Mouse (Mus musculus) frontal cortex, postnatal 25 days (tissue): ENCODE data around the gene Zfp423.

Source experiments
- DNase-seq, 2 experiments: peaks; one replicate each; pipeline ENCODE4 v3.0.0; 2022; ENCODE audit warnings: low spot score in 2 of 2

The Zfp423 gene

DNA sequence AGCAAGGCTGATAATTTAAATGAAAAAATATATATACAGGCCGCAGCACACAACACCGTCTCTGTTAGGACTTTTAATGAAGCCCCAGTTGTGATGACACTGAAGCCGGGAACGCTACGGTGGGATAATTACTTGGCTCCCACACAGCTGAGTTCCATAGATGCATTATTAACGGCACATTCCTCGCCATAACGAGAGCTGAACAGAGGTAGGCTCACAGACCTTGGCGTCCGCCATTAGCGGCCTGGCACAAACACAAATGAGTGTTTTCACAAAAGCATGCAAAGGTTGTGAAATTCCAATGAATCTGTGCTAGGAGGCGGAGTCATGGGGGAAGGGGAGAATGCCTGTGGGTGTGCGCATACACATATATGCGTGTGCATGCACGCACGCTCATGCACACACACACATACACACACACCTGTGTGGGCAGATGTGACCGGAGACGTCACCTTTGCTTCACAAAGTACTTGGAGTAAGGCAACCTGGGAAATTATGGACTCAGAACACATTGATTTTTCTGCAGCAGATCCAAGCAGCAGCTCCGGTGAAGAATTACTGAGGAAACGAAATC lies 214.2 kb downstream of the Zfp423 start:
- no peak for DNase-seq

DNA sequence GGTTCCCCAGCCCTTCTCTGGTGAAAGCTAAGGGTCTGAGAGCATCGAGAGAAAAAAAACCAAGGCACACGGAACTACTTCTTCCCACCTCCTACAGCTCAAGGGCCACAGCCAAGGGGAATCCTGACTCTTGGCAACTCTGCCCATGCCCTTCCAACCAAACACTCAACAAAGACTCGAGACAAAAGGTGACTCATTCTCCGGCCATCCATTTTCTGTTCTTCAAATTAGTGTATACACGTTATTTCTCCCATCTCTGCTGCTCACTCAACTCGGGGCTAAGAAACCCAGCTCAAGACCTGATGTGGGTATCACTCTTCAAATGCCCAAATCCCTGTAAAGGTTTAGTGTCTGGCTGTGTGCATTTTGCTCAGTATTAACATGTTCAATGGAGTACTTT lies 214.8 kb downstream of the Zfp423 start:
- DNase-seq = no peak

DNA sequence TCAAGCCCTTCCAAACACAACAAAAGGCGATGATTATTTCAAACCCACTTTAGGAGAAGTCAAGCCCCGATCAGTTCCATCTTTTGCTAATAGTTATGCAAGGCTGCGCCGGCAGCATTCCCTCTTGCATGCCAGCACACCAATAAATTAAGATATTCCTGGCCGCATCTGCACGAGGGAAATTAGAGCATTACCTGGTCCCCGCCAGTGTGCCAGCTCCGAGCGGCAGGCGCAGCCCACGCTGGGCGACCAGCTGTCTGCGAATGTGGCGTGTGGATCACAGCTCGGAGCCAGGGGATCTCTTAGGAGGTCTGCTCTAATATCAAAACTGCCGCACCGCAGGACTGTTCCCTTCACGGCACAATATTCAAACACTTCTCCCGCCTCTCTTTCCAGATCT lies 217.4 kb downstream of the Zfp423 start:
- DNase-seq = no peak

DNA sequence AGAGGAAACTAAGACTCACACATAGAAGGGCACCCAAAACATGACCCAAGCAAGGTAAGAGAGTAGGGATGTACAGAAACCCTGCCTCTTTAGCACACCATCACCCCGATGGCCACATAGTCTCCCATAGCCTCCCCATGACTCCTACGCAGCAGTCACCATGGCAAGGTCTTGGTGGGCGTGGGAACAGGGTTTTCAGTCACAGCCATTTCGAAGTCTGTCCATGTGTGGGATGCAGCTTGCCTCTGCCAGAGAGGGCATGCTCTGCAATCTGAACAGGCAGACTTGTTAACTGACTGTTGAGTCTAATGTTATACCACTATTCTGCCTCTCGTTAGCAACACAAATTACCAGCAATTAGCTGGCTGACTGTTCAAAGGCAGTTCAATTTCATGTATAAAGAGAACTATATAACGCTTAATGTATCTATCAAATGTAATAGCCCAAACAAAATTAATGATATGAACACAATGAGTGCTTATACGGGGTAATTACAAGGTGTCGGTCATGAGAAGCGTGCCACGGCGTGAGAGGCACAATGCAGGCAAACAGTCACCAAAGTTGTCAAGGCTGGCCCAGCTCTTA lies 218.4 kb downstream of the Zfp423 start:
- DNase-seq = no peak

DNA sequence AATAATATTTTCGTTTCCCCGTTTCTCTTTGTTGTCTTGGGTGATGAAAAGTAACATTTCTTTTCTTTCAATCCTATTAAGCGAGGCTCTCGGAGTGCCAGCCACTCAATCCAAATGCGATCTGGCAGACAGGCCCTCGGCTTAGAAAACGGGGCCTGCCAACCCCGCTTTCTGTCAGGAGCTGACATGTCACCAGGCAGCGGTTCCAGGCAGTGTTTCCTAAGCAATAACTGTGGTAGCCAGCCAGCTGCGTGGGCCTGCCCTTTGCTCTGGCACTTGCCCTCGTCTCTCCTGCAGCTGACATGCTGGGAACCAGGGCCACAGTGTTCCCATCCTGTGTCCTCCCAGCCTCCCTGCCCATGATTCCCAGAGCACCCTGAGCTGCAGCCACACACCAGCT lies 221.5 kb downstream of the Zfp423 start:
- no peak for DNase-seq

DNA sequence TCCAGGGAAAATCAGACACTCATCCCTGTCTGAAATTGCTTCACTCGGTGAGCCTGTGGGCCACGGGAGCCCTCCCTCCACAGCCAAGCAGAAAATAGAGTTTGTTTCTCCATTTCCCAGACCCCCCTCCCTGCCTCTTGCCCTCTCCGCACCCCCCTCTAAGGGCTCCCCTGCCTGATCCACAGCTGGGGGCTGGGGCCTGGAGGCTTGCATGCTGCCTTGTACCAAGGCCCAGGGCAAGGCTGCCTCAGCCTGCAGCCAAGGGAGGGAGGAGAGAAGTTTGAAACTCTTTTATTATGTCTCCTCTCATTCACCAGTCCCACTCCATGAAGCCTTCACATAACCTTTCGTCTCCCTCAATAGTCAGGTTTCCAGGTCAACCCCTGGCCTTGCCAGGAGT lies 224.5 kb downstream of the Zfp423 start:
- DNase-seq = no peak

DNA sequence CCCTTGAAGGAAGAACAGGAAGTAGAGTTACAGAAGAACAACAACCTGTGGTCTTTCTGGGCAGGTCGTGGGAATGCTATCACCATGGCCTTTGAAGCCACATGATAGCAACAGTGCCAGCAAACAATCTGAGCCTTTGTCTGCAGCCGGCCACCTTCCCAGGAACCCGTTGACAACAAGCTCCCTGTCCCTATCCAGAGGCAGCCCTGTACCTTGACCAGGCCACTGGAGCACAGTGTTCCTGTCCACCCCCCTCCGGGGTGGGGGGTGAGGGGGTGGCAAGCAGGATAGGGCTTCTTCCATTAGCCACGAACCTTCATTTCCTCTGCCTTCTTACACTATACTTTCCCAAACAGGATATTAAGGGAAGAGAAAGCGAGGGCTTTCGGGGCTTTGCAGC lies 224.9 kb downstream of the Zfp423 start:
- DNase-seq = no peak

DNA sequence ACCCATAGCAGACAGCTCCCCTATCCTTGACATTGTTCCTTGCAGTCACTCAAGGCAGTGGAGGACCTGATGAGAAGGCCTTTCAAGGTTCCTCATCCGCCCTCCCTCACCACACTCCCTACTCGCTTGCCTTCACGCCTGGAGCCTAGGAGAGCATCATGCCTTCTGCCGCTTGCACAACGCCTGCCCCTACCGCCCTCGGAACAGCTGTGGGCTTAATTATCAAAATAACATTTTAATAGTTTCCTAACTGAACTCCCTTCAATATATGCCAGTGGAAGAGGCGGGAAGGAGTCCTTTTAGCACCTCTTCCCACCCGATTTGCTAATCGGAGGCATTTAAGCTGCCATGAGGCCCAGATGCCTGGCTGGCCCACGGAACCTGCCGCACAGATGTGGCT lies 228.3 kb downstream of the Zfp423 start:
- DNase-seq = no peak

DNA sequence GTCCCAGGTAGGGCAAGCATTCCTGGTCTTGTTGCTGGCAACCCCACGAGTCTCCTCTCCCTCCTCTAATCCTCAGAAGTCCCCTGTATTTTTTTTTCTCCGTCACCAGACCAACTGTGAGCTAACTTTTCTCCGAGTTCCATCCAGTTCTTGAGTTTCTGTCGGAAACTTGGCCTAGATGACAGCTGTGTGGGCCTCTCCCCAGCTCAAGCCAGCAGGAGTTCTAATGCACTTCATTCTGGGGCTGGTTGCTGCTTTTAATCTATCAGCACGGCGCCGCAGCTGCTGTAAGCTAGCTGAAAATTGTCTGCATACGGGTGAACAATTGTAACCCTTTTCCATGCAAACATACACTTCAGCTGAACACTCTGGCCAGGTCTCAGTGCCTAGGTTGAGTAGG lies 236.4 kb downstream of the Zfp423 start:
- DNase-seq = no peak

DNA sequence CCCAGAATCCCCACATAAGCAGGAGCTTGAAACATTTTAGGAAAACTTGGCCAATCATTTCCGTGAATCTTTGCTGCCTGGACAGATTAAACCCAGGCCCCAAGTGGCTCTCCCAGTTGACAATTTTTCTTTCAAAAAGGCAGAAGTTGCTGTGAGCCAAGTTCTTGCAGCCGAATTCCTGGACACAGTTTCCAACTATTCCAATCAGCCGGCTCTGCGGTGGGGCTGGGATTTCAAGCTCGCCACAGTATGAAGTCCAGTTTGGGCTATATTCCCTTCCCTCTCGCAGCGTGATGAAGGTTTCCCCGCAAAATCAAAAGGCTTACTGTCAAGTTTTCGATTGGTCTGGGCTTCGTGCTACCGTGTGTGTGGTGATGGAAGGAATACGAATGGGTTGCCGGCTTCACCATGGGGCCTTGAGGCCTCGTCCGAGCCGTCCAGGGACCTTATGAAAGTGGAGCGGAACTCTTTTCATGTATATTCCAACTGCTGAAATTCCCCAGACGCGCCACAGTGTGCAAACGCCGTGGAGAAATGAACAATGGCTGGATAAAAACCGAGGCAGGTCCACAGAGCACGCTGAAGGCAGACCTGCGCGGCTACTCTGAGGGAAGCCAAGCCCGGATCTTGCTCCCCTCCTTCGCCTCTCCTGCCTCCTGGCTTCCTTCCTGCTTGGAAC lies 240.1 kb downstream of the Zfp423 start:
- no peak for DNase-seq

DNA sequence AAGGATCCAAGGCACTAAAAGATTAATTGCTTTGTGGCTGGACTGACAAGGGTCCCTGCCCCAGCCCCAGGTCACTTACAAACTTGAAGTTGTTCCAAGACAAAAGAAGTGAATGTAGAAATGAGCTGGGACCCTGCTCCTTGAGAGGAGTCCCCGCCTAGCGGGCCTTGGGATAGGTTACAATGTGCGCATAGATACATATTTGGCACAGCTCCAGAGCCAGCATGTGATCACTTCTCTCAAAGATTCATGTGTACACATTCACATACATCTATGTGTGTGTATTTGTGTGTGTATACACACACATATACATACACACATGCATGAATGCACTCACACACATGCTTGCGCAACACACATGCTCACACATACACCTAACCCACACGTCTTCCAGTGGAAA lies 241.9 kb downstream of the Zfp423 start:
- DNase-seq = no peak

DNA sequence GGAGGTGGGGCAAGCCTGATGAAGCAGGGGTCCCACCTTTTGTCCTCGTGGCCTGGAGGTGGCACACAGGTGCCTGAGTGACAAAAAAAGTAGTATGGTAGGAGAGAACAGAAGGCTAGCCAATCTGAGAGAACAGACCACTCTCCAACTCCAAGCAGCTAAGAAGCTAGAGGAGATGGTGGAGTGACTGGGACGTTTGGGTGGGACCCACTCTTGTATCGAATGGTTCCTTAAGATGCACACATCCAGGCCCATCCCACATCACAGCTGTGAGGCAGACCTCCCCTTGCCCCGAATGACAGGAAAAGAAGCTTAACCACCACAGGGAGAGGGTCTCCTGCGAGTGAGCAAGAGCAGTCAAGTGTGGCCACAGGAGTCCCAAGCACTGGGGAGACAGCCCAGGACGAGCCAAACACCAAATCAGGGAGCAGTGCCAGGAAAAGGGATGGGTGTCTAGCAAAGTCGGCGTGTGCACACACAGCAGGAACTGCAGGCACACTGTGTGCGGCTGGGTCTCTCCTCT lies 242.6 kb downstream of the Zfp423 start:
- DNase-seq = no peak

DNA sequence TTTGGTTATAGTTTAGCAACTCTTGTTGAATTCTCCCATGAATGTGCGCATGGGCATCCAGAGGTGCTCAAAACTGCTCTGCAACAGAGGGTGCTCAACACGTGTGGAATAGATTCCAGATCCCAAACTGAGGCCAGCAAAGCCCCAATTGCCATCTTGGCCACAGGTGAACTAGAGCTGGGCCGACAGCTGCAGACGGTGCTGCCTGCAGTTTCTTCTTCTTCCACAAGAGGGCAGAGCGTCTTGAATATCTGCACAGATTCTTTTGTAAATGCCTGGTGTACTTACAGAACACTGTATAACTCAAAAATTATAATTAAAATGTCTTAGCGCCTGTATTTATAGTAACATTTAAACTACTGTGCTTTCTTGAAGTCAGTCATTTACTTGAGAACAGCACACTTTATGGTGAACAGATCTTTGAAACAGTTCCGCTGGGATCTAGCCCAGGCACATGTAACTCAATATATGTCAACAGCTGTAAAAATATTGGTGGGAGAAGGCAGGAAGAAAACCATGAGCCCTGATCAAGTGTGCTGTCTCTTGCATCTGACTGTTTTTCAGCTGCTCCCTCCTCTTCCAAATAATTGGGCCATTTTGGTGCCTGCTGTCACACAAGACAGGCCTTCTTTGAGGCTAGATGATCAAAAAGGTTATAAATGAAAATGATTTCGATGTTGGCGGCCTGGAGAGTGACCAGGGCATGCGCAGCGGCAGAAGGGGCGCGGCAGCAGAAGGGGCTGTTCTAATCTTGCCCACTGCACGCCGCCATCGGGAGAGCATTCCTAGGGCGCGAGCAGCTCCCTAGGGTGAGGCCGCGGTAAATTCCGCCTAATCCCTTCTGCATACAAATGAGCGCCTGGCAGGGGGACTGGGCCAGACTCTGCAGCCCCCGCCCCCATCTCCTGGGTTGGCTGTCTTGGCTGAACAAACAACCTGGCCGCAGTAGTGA lies 243.4 kb downstream of the Zfp423 start:
- DNase-seq = peak; percentile 75 to 78

DNA sequence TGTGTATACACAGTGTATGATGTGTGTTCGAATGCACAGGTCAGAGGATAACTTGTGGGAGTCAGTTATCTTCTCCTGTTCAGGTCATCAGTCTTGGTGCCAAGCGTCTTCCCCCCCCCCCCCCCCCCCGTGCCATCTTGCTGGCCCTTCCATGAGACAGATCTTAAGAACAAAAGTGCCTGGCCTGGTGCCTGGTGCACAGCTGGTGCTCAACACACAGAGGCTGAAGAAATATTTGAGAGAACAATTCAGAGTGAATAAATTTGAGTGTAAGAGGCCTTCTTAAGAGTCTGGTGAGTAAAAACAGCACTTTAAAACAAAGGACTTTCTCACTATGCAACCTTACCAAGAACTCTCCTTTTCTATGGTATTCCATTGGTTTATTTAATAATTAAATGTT lies 245.4 kb downstream of the Zfp423 start:
- no peak for DNase-seq

DNA sequence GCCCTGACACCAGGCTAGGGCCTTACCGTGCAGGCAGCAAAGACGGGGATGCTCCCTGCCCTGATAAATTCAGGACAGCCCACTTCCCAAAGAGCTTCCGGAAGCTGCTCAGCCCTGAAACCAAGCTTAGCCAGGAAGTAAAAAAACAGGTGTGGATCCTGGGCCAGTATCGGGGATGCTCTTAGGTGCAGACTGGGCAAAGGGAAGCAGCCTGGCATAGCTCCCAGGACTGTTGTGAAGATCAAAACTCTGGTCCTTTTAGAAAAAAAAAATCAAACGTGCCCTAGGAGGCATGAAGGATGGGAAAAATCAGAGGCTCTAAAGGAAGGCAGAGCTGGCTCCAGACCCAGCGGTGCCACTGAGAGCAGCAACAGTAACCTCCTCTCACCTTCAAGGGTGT lies 247.4 kb downstream of the Zfp423 start:
- no peak for DNase-seq

DNA sequence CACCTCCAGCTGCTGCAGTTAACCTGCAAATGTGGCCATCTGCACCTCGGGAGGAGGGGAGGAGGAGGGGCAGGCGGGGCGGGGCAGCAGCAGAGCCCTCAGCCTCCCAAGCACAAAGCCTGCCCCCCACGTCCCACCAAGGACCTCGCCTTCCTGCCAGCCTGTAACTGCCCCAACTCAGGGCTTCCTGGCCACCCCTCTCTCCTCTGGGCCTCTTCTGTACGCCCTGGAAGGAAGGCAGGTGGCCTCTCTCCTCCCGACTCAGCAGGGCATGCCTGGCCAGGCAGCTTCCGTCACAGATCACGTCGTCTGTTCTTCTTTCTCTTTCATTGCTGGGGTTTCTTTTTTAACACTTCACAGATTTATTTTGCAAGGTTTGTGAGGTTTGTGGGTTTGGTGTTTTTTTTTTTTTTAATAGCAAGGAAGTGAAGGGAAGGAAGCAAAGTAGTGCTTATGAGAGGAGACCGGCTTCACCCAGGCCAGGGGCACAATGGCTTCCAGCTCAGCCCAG lies 251.2 kb downstream of the Zfp423 start:
- DNase-seq = no peak

DNA sequence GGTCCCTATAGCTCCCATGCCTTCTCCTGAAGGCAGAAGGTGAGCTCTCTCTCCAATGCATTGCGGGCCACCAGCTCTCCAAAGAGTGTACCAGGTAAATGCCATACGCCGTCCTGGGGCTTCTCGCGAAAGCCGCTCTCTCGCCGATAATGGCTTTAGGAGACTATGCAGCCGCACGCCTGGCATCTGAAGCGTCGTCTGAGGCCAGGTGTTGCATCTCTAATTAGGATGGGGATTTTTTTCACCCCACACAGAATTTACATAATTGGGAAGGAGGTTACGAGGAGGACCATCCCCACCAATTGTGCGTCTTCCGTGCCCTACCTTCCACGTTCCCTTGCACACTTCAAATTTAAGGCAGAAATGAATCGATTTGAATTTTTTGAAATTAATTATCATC lies 252.2 kb downstream of the Zfp423 start:
- no peak for DNase-seq

DNA sequence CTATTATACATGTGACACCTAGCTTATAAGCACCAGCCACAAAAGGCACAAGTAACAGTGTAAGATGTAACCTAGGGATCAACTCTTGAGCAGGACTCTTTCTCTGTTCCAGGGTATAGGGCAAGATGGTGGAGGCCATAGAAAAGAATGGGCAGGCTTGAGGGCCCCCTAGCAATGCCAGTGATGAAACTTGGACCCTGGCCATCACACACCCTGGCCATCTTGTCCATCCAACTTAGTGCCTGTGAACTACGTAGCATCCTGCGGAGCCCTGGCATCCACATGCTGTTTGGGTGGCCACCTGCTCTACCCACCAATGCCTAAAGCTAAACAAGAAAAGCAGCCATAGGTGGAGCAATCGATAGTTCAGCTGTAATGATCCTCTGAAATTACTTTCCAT lies 254.6 kb downstream of the Zfp423 start:
- no peak for DNase-seq

DNA sequence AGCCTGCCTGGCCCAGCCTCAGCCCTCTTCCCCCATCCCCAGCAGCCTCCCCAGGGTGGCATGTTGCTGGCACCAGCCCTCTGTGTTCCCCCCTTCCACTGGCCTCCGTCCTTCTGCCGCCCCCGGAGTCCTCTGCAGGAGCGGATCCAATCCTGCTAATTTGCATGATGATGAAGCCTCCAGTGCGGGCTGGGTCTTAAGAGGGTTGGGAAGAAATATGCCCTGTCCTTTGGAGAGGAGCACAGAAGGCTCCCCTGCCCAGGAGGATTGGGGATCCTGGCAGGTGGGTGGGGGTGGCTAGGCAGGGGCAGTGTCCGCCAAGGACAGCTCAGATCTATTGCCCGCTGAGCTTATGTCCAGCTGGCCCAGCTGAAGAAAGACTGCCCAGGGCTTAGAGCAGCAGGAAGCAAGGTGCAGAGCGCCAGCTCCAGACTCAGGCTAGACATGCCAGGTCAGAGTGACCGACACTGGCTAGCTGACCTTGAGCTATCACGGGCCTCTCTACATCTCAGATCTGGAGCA lies 256.5 kb downstream of the Zfp423 start:
- DNase-seq = no peak

DNA sequence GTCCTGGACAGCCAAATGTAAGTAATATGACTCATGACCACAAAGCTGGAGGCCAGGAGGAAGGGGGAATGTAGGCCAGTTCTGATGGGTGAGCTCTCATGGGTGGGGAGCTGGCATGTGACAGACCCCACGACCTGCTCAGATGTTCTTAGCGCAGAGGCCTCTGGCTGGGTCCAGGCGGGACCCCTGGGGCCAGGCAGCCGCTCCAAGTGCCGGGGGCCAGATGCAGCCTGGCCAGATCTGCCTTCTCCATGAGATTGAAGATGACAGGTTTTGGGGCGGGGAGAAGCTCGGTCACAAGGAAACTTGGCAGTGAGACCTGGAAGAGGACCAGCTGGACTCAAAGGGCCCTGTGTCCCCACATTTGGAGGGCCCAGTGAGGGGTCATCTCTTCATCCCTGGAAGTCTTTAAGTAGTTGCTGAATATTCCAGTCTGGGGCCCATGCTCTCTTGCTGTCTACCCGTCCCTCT lies 257.3 kb downstream of the Zfp423 start:
- DNase-seq = no peak

DNA sequence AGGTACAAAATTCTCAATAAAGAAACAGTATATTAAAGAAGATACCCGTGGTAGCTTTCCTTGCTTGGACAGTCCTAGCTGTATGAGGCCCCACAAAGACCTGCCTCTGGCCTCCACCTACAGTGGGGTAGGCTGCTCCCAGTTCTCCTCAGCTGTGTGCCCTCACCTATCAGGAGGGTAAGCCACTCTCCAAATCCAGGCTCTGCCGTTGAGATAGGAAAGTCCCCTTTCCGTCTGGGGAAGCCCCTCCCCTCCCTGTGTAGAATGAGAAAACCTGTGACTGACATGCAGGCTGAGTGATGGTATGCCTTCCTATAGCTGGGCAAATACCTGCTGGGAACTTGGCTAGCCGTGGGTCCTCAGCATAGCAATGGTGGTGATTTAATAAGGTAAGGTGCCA lies 257.8 kb downstream of the Zfp423 start:
- DNase-seq = no peak

DNA sequence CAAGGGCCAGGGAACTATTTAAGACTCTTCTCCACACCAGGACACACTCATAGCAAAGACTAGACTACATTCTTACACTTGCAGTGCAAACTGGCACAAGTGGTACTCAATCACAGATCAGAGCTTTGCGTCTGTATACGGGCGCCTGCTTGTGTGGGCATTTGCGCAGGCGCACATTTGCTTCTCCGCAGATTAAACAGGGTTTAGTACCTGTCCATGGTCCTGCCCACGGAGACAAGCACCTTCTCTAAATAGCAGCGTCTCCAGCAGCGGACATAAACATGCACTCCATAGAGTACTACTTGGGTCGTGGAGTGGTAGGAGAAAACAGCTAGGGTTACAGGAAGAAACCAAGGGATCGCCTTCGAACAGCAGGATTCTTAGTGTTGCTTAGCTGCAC lies 259.1 kb downstream of the Zfp423 start:
- no peak for DNase-seq
